Mouse (Mus musculus): ENCODE results near the gene Olfr971. TPM values are rescaled to one million over a fixed set of nuclear protein-coding genes. Genes with fewer than 3 reads are reported as not detected.

Gene Olfr971
- polyA plus RNA-seq (2012; ENCODE audit: low replicate concordance) = not detected in 2 replicates

GRCm38 (mm10) chr9:39836576-39836975, at the start of gene Olfr971:
Olfr971 (plus strand) TSS chr9:39836876.

GRCm38 (mm10) chr9:39790558-39790957, 46.1 kb upstream of the Olfr971 start, which contains the start of gene Olfr969:
Olfr969 (plus strand) TSS chr9:39790945.

GRCm38 (mm10) chr9:39808560-39808959, 28.1 kb upstream of the Olfr971 start, which contains the start of gene Olfr970:
Olfr970 (plus strand) TSS chr9:39808860.

GRCm38 (mm10) chr9:39866122-39866521, 29.4 kb downstream of the Olfr971 start, which contains the start of gene Olfr972:
Olfr972 (plus strand) TSS chr9:39866422.

Other genes with a start within 250 kb of the Olfr971 start
- gene AW551984, start 232.5 kb upstream of the Olfr971 start, polyA plus RNA-seq (2012; ENCODE audit: low replicate concordance) = not detected in 2 replicates
- not detected in 2 replicates for gene Olfr148, start 226.2 kb upstream of the Olfr971 start, polyA plus RNA-seq (2012; ENCODE audit: low replicate concordance)
- not detected in 2 replicates for gene Olfr960, start 215.5 kb upstream of the Olfr971 start, polyA plus RNA-seq (2012; ENCODE audit: low replicate concordance)
- not detected in 2 replicates for gene Olfr961, start 191.8 kb upstream of the Olfr971 start, polyA plus RNA-seq (2012; ENCODE audit: low replicate concordance)
- not detected in 2 replicates for gene Olfr963, start 169.7 kb upstream of the Olfr971 start, polyA plus RNA-seq (2012; ENCODE audit: low replicate concordance)
- gene Olfr149, start 129.8 kb upstream of the Olfr971 start, polyA plus RNA-seq (2012; ENCODE audit: low replicate concordance) = not detected in 2 replicates
- gene Olfr965, start 125.5 kb upstream of the Olfr971 start, polyA plus RNA-seq (2012; ENCODE audit: low replicate concordance) = not detected in 2 replicates
- not detected in 2 replicates for gene Olfr150, start 105.9 kb upstream of the Olfr971 start, polyA plus RNA-seq (2012; ENCODE audit: low replicate concordance)
- not detected in 2 replicates for gene Olfr967, start 90.6 kb upstream of the Olfr971 start, polyA plus RNA-seq (2012; ENCODE audit: low replicate concordance)
- gene Olfr968, start 53.6 kb upstream of the Olfr971 start, polyA plus RNA-seq (2012; ENCODE audit: low replicate concordance) = not detected in 2 replicates
- gene Olfr969, start 45.9 kb upstream of the Olfr971 start, polyA plus RNA-seq (2012; ENCODE audit: low replicate concordance) = not detected in 2 replicates
- gene Olfr970, start 28.0 kb upstream of the Olfr971 start, polyA plus RNA-seq (2012; ENCODE audit: low replicate concordance) = not detected in 2 replicates
- not detected in 2 replicates for gene Olfr972, start 29.5 kb downstream of the Olfr971 start, polyA plus RNA-seq (2012; ENCODE audit: low replicate concordance)
- not detected in 2 replicates for gene Olfr229, start 70.5 kb downstream of the Olfr971 start, polyA plus RNA-seq (2012; ENCODE audit: low replicate concordance)
- not detected in 2 replicates for gene Olfr974, start 100.6 kb downstream of the Olfr971 start, polyA plus RNA-seq (2012; ENCODE audit: low replicate concordance)
- not detected in 2 replicates for gene Olfr975, start 115.2 kb downstream of the Olfr971 start, polyA plus RNA-seq (2012; ENCODE audit: low replicate concordance)
- gene Olfr976, start 124.3 kb downstream of the Olfr971 start, polyA plus RNA-seq (2012; ENCODE audit: low replicate concordance) = not detected in 2 replicates
- not detected in 2 replicates for gene Olfr978, start 155.2 kb downstream of the Olfr971 start, polyA plus RNA-seq (2012; ENCODE audit: low replicate concordance)
- 0.05 TPM in 1 of 2 replicates, not detected in the other for gene Olfr979, start 166.6 kb downstream of the Olfr971 start, polyA plus RNA-seq (2012; ENCODE audit: low replicate concordance)
- gene Olfr980, start 172.7 kb downstream of the Olfr971 start, polyA plus RNA-seq (2012; ENCODE audit: low replicate concordance) = not detected in 2 replicates
- gene Olfr981, start 184.6 kb downstream of the Olfr971 start, polyA plus RNA-seq (2012; ENCODE audit: low replicate concordance) = not detected in 2 replicates
- gene Olfr982, start 237.0 kb downstream of the Olfr971 start, polyA plus RNA-seq (2012; ENCODE audit: low replicate concordance) = not detected in 2 replicates

Data from leukemia stem cell, adult 10-12 weeks (primary cell).